Mouse (Mus musculus) hindbrain, embryonic 12.5 days (tissue): Measurements from ENCODE around the gene Gm12569. TPM values are rescaled to one million over a fixed set of nuclear protein-coding genes. Genes with fewer than 3 reads are reported as not detected.
A peak's percentile ranks its signal among the peaks of the same experiment; 100 is the strongest.

Experiments used
- ATAC-seq: fragments of 200-750 bp; cut with Nextera tagmentation; 2 replicates; pipeline ENCODE4 v1.8.0; 2017; ENCODE audit warnings: moderate TSS enrichment; ENCODE audit not compliant: low FRiP score
- H3K27ac ChIP-seq: fragments of 300-500 bp; sonication (generic); 2 replicates; pipeline ENCODE4 v1.5.1; 2016; ENCODE audit warnings: mild to moderate bottlenecking
- H3K27me3 ChIP-seq: fragments of 300-500 bp; sonication (generic); 2 replicates; pipeline ENCODE4 v1.6.1; 2016; ENCODE audit warnings: mild to moderate bottlenecking
- H3K36me3 ChIP-seq: fragments of 300-500 bp; sonication (generic); 2 replicates; pipeline ENCODE4 v1.6.1; 2016; ENCODE audit warnings: mild to moderate bottlenecking
- H3K4me1 ChIP-seq: fragments of 300-500 bp; sonication (generic); 2 replicates; pipeline ENCODE4 v1.6.1; 2016
- H3K4me2 ChIP-seq: fragments of 300-500 bp; sonication (generic); replicated peaks from 2 replicates; pipeline ENCODE4 v1.6.1; 2016; ENCODE audit warnings: mild to moderate bottlenecking
- H3K4me3 ChIP-seq: fragments of 300-500 bp; sonication (generic); 2 replicates; pipeline ENCODE4 v1.5.1; 2016; ENCODE audit warnings: mild to moderate bottlenecking
- H3K9ac ChIP-seq: fragments of 300-500 bp; sonication (generic); 2 replicates; pipeline ENCODE4 v1.6.1; 2016; ENCODE audit warnings: mild to moderate bottlenecking, moderate library complexity
- H3K9me3 ChIP-seq: fragments of 300-500 bp; sonication (generic); replicated peaks from 2 replicates; pipeline ENCODE4 v1.6.1; 2016; ENCODE audit warnings: mild to moderate bottlenecking
- WGBS: fragments of 180-500 bp; shearing (Covaris S2); methylation state at CpG from one replicate; pipeline ENCODE4 v1.1.7; 2016; 5-methylcytosine and 5-hydroxymethylcytosine counted together
- polyA plus RNA-seq: library from polyadenylated mRNA; unstranded; fragments of >200 nt; fragmentation: Nextera tagmentation; extraction: Ambion mirVana; gene quantifications from 2 replicates; pipeline ENCODE4 v1.2.1, GENCODE M21; 2016

Gm12569 gene
- polyA plus RNA-seq: not detected in 2 replicates

- no peak for ATAC-seq
- WGBS: 94% methylated on average over 11 of the region's 11 CpGs
- H3K4me1 ChIP-seq: no peaks in the 10 kb centered on the region
- no peak within 1 kb of the TSS for H3K4me3 ChIP-seq
- H3K9ac ChIP-seq: no peak within 1 kb of the TSS
- no peaks in the 10 kb centered on the region for H3K27me3 ChIP-seq
- H3K27ac ChIP-seq: no peak within 1 kb of the TSS
- H3K9me3 ChIP-seq: no peaks in the 10 kb centered on the region
- no peak within 1 kb of the TSS for H3K4me2 ChIP-seq
- H3K36me3 ChIP-seq: no peaks in the 10 kb centered on the region
Measured at GRCm38 (mm10) chr11:51220308-51220707, at the start of gene Gm12569. Gm12569 (plus strand) TSS chr11:51220473.

DNA sequence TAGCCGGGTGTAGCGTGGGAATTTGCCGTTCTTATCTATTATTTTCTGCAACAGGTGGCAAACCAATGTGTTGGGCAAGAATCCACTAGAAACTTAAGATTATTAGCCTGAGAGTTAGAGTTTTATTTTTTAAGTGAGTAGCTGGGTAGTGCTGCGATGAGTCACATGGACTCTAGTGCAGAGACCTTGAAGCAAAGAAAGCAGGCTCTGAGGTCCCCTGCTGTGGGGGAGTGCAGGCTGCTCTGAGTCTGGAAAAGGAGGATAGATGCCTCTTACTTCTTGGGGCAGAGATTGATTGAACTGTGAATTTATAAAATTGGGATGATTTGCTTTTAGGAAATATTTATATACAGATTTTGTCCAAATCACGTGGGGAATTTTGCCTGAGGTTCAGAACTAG is 17.5 kb upstream of the Gm12569 start:
- no peak overlapping the region for H3K9ac ChIP-seq
- no peaks in the 10 kb centered on the region for H3K27me3 ChIP-seq
- 86% methylated on average over 5 of the region's 5 CpGs for WGBS
- H3K4me1 ChIP-seq: no peaks in the 10 kb centered on the region
- ATAC-seq: no peak
- no peak overlapping the region for H3K27ac ChIP-seq
- H3K4me3 ChIP-seq: no peak overlapping the region
- H3K9me3 ChIP-seq: no peaks in the 10 kb centered on the region
- H3K4me2 ChIP-seq: no peak overlapping the region
- no peaks in the 10 kb centered on the region for H3K36me3 ChIP-seq

- Histone ChIP-seq H3K27me3 (no peaks in the 10 kb centered on the region), H3K4me3 (no peak overlapping the region), H3K36me3 (no peaks in the 10 kb centered on the region), H3K9me3 (no peaks in the 10 kb centered on the region), H3K9ac (no peak overlapping the region), H3K4me1 (no peaks in the 10 kb centered on the region), H3K4me2 (no peak overlapping the region), H3K27ac (no peak overlapping the region)
- 86% methylated on average over 3 of the region's 3 CpGs for WGBS
- no peak for ATAC-seq
Measured at GRCm38 (mm10) chr11:51207758-51208157, 12.5 kb upstream of the Gm12569 start.

DNA sequence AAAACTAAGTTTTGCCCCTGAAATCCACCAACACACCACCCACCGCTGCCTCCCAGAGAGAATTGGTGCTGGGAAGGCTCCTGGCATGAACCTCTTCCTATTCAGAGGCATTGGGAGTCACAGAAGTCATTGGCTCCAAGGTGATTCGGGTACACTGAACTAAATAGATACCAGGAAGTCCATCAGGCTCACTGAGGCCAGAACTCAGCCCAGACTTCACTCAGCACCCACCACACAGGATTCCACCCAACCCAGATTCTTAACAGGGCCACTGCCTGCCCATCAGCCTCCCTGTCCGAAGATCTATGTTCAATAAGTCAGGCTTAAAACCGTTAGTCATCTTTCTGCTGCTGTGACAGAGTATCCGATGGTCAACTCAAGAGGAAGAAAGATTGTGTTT is 8.8 kb upstream of the Gm12569 start:
- WGBS: 89% methylated on average over 5 of the region's 5 CpGs
- Histone ChIP-seq H3K27ac (no peak overlapping the region), H3K36me3 (no peaks in the 10 kb centered on the region), H3K4me1 (no peaks in the 10 kb centered on the region), H3K9ac (no peak overlapping the region), H3K27me3 (no peaks in the 10 kb centered on the region), H3K9me3 (no peaks in the 10 kb centered on the region), H3K4me2 (no peak overlapping the region), H3K4me3 (no peak overlapping the region)
- ATAC-seq: no peak

DNA sequence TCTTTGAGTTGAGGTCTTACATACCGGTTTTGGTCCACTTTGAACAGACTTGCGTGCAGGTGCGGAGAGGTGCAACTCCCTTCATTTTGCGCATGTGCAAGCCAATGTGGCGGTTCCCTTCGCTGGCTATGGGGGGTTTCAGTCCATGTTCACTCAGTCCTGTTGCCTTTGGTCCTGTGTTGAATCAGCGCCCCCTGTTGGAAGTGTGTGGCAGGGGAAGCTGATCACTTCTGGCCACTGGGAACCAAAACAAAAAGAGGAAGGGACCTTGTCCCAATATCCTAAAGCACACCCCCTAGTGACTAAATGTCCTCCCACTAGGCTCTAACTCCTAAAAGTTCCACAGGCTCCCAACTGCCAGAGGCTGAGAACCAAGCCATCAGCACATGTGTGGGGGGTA is 6.3 kb upstream of the Gm12569 start:
- Histone ChIP-seq H3K27ac (no peak overlapping the region), H3K4me3 (no peak overlapping the region), H3K9me3 (no peaks in the 10 kb centered on the region), H3K9ac (no peak overlapping the region), H3K27me3 (no peaks in the 10 kb centered on the region), H3K4me2 (no peak overlapping the region), H3K4me1 (no peaks in the 10 kb centered on the region), H3K36me3 (no peaks in the 10 kb centered on the region)
- no peak for ATAC-seq
- 86% methylated on average over 7 of the region's 7 CpGs for WGBS

GRCm38 (mm10) chr11:51219396-51219980 is 785 bp upstream of the Gm12569 start:
- no peaks in the 10 kb centered on the region for H3K36me3 ChIP-seq
- ATAC-seq: no peak
- H3K4me3 ChIP-seq: no peak overlapping the region
- no peak overlapping the region for H3K9ac ChIP-seq
- no peaks in the 10 kb centered on the region for H3K27me3 ChIP-seq
- no peak overlapping the region for H3K4me2 ChIP-seq
- H3K9me3 ChIP-seq: no peaks in the 10 kb centered on the region
- WGBS: 78% methylated on average over 12 of the region's 12 CpGs
- H3K27ac ChIP-seq: no peak overlapping the region
- no peaks in the 10 kb centered on the region for H3K4me1 ChIP-seq

- Histone ChIP-seq H3K4me1 (no peaks in the 10 kb centered on the region), H3K4me2 (no peak overlapping the region), H3K36me3 (no peaks in the 10 kb centered on the region), H3K27me3 (no peaks in the 10 kb centered on the region), H3K4me3 (no peak overlapping the region), H3K9me3 (no peaks in the 10 kb centered on the region), H3K9ac (no peak overlapping the region), H3K27ac (no peak overlapping the region)
- no peak for ATAC-seq
- WGBS: 89% methylated on average over 4 of the region's 4 CpGs
Measured at GRCm38 (mm10) chr11:51227104-51227503, 6.8 kb downstream of the Gm12569 start.

- Histone ChIP-seq H3K9me3 (no peaks in the 10 kb centered on the region), H3K27ac (no peak overlapping the region), H3K4me1 (no peaks in the 10 kb centered on the region), H3K4me3 (no peak overlapping the region), H3K27me3 (no peaks in the 10 kb centered on the region), H3K36me3 (no peaks in the 10 kb centered on the region), H3K4me2 (no peak overlapping the region), H3K9ac (no peak overlapping the region)
- ATAC-seq: no peak
- 84% methylated on average over 9 of the region's 9 CpGs for WGBS
Measured at GRCm38 (mm10) chr11:51234626-51235025, 14.4 kb downstream of the Gm12569 start.

- Histone ChIP-seq H3K27me3 (no peaks in the 10 kb centered on the region), H3K4me3 (no peak overlapping the region), H3K36me3 (no peaks in the 10 kb centered on the region), H3K4me2 (no peak overlapping the region), H3K4me1 (no peaks in the 10 kb centered on the region), H3K27ac (no peak overlapping the region), H3K9ac (no peak overlapping the region), H3K9me3 (no peaks in the 10 kb centered on the region)
- 90% methylated on average over 2 of the region's 2 CpGs for WGBS
- no peak for ATAC-seq
Measured at GRCm38 (mm10) chr11:51242897-51243296, 22.6 kb downstream of the Gm12569 start.

DNA sequence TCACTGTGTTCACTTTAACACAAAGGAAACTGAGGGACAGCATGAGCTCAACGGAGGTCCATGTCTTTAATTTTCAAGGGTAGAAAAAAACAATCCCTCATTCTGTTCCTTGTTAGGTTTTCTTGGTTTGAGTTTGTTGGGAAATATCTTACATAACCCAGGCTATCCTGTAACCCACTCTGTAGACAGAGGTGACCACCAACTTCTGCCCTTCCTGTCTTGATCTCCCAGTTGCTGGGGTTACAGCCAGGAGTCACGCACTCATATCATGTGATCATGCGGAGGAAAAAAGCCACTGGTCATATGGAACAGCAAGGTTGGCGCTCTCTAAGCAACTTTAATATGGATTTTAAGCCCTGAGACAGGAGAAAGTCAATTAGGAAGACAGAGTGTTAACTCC is 36.7 kb downstream of the Gm12569 start:
- 90% methylated on average over 4 of the region's 4 CpGs for WGBS
- Histone ChIP-seq H3K4me3 (no peak overlapping the region), H3K27ac (no peak overlapping the region), H3K9ac (no peak overlapping the region), H3K9me3 (no peaks in the 10 kb centered on the region), H3K4me2 (no peak overlapping the region), H3K36me3 (no peaks in the 10 kb centered on the region), H3K27me3 (no peaks in the 10 kb centered on the region), H3K4me1 (no peaks in the 10 kb centered on the region)
- ATAC-seq: no peak

GRCm38 (mm10) chr11:51261680-51262219 is 41.5 kb downstream of the Gm12569 start, which contains the start of gene Clk4:
Clk4 (plus strand) TSS chr11:51261730.
- Histone ChIP-seq H3K4me3 (peak within 1 kb of the TSS; percentile 94), H3K9ac (peak within 1 kb of the TSS; percentile 95), H3K27me3 (no peaks in the 10 kb centered on the region), H3K36me3 (peaks cover under 1% of the 10 kb centered on the region), H3K27ac (peak within 1 kb of the TSS; percentile 91), H3K9me3 (no peaks in the 10 kb centered on the region), H3K4me2 (peak within 1 kb of the TSS; percentile 73), H3K4me1 (peaks cover 26% of the 10 kb centered on the region)
- no peak for ATAC-seq
- 75% methylated on average over 3 of the region's 3 CpGs for WGBS

GRCm38 (mm10) chr11:51262342-51263285 is 42.3 kb downstream of the Gm12569 start, which contains the start of gene BC049762:
BC049762 (minus strand) TSS chr11:51263046.
- Histone ChIP-seq H3K9me3 (no peaks in the 10 kb centered on the region), H3K4me1 (peaks cover 26% of the 10 kb centered on the region), H3K36me3 (peaks cover 8% of the 10 kb centered on the region), H3K9ac (peak within 1 kb of the TSS; percentile 95), H3K27me3 (no peaks in the 10 kb centered on the region), H3K27ac (peak within 1 kb of the TSS; percentile 91), H3K4me3 (peak within 1 kb of the TSS; percentile 94), H3K4me2 (peak within 1 kb of the TSS; percentile 73)
- peak; percentile 99 for ATAC-seq
- 10% methylated on average over 57 of the region's 57 CpGs for WGBS
